Mouse (Mus musculus) forebrain, embryonic 11.5 days (tissue): Measurements from ENCODE around the gene Bicd2. TPM values are rescaled to one million over a fixed set of nuclear protein-coding genes. Genes with fewer than 3 reads are reported as not detected.
A peak's percentile ranks its signal among the peaks of the same experiment; 100 is the strongest.

Experiments used
- ATAC-seq: fragments of 200-750 bp; cut with Nextera tagmentation; replicated peaks from 2 replicates; pipeline ENCODE4 v1.8.0; 2017; ENCODE audit warnings: moderate TSS enrichment; ENCODE audit not compliant: low FRiP score
- DNase-seq: peaks from one replicate; pipeline ENCODE4 v3.0.0-alpha.2; 2017; ENCODE audit warnings: low spot score
- H3K27ac ChIP-seq: fragments of 300-500 bp; sonication (generic); 2 replicates; pipeline ENCODE4 v1.5.1; 2014; ENCODE audit warnings: low read depth, low read length
- H3K27me3 ChIP-seq: fragments of 300-500 bp; sonication (generic); 2 replicates; pipeline ENCODE4 v1.6.1; 2014; ENCODE audit warnings: mild to moderate bottlenecking, low read length, mixed read lengths; ENCODE audit not compliant: control insufficient read depth, insufficient read depth
- H3K36me3 ChIP-seq: fragments of 300-500 bp; sonication (generic); 2 replicates; pipeline ENCODE4 v1.6.1; 2014; ENCODE audit warnings: mild to moderate bottlenecking, low read length, moderate library complexity, mixed read lengths; ENCODE audit not compliant: control insufficient read depth, insufficient read depth
- H3K4me1 ChIP-seq: fragments of 300-500 bp; sonication (generic); replicated peaks from 2 replicates; pipeline ENCODE4 v1.6.1; 2014; ENCODE audit warnings: low read length, mixed read lengths; ENCODE audit not compliant: control insufficient read depth, insufficient read depth
- H3K4me2 ChIP-seq: fragments of 300-500 bp; sonication (generic); 2 replicates; pipeline ENCODE4 v1.6.1; 2014; ENCODE audit warnings: low read depth, mild to moderate bottlenecking, low read length, moderate library complexity, mixed read lengths; ENCODE audit not compliant: severe bottlenecking
- H3K4me3 ChIP-seq: fragments of 300-500 bp; sonication (generic); 2 replicates; pipeline ENCODE4 v1.5.1; 2014; ENCODE audit warnings: low read depth, low read length
- H3K9ac ChIP-seq: fragments of 300-500 bp; sonication (generic); 2 replicates; pipeline ENCODE4 v1.6.1; 2014; ENCODE audit warnings: low read length
- H3K9me3 ChIP-seq: fragments of 300-500 bp; sonication (generic); 2 replicates; pipeline ENCODE4 v1.6.1; 2016; ENCODE audit warnings: low read length, mixed read lengths; ENCODE audit not compliant: control insufficient read depth
- WGBS: fragments of 180-500 bp; shearing (Covaris S2); extraction: QIAGEN DNeasy Blood & Tissue Kit; methylation state at CpG from one replicate; pipeline ENCODE4 v1.1.7; 2014; 5-methylcytosine and 5-hydroxymethylcytosine counted together
- polyA plus RNA-seq: library from polyadenylated mRNA; unstranded; fragments of >200 nt; fragmentation: Nextera tagmentation; extraction: Ambion mirVana; gene quantifications from 2 replicates; pipeline ENCODE4 v1.2.1, GENCODE M21; 2014

Gene Bicd2
- polyA plus RNA-seq, 1 experiment from 2014 or later: 35.7 TPM

GRCm38 (mm10) chr13:49335077-49335982 lies 6.1 kb upstream of the Bicd2 start:
- H3K9ac ChIP-seq: no peak overlapping the region
- no peaks in the 10 kb centered on the region for H3K4me1 ChIP-seq
- WGBS: 90% methylated on average over 12 of the region's 12 CpGs
- no peak overlapping the region for H3K4me3 ChIP-seq
- DNase-seq (no peak), ATAC-seq (no peak)
- no peak overlapping the region for H3K4me2 ChIP-seq
- H3K27ac ChIP-seq: no peak overlapping the region
- H3K36me3 ChIP-seq: no peaks in the 10 kb centered on the region
- H3K9me3 ChIP-seq: no peaks in the 10 kb centered on the region
- no peaks in the 10 kb centered on the region for H3K27me3 ChIP-seq

- Histone ChIP-seq H3K36me3 (no peaks in the 10 kb centered on the region), H3K27me3 (no peaks in the 10 kb centered on the region), H3K4me1 (peaks cover 14% of the 10 kb centered on the region), H3K4me2 (no peak overlapping the region), H3K27ac (no peak overlapping the region), H3K4me3 (no peak overlapping the region), H3K9me3 (no peaks in the 10 kb centered on the region), H3K9ac (no peak overlapping the region)
- WGBS: 82% methylated on average over 7 of the region's 7 CpGs
- no peak for ATAC-seq
- no peak for DNase-seq
Observed at GRCm38 (mm10) chr13:49338893-49339546, 2.4 kb upstream of the Bicd2 start.

GRCm38 (mm10) chr13:49341831-49342722 lies 692 bp downstream of the Bicd2 start:
- H3K4me1 ChIP-seq: peaks cover 16% of the 10 kb centered on the region
- no peaks in the 10 kb centered on the region for H3K9me3 ChIP-seq
- peak overlapping the region; percentile 87 for H3K4me3 ChIP-seq
- H3K27me3 ChIP-seq: no peaks in the 10 kb centered on the region
- peak overlapping the region; percentile 91 for H3K9ac ChIP-seq
- DNase-seq (no peak), ATAC-seq (peak; percentile 42)
- H3K36me3 ChIP-seq: no peaks in the 10 kb centered on the region
- WGBS: 14% methylated on average over 25 of the region's 25 CpGs
- peak overlapping the region; percentile 77 for H3K4me2 ChIP-seq
- no peak overlapping the region for H3K27ac ChIP-seq

- H3K4me2 ChIP-seq: peak overlapping the region; percentile 77
- no peak overlapping the region for H3K27ac ChIP-seq
- ATAC-seq (no peak), DNase-seq (no peak)
- no peaks in the 10 kb centered on the region for H3K9me3 ChIP-seq
- H3K4me1 ChIP-seq: peaks cover 16% of the 10 kb centered on the region
- H3K4me3 ChIP-seq: peak overlapping the region; percentile 87
- no peaks in the 10 kb centered on the region for H3K27me3 ChIP-seq
- peak overlapping the region; percentile 91 for H3K9ac ChIP-seq
- no peaks in the 10 kb centered on the region for H3K36me3 ChIP-seq
Observed at GRCm38 (mm10) chr13:49342723-49343100, 1.3 kb downstream of the Bicd2 start.

- Histone ChIP-seq H3K9me3 (no peaks in the 10 kb centered on the region), H3K9ac (no peak overlapping the region), H3K4me1 (peaks cover 16% of the 10 kb centered on the region), H3K36me3 (no peaks in the 10 kb centered on the region), H3K4me2 (no peak overlapping the region), H3K4me3 (no peak overlapping the region), H3K27me3 (no peaks in the 10 kb centered on the region), H3K27ac (no peak overlapping the region)
- no peak for DNase-seq
- 87% methylated on average over 8 of the region's 8 CpGs for WGBS
- no peak for ATAC-seq
Observed at GRCm38 (mm10) chr13:49344567-49344966, 3.2 kb downstream of the Bicd2 start.

- no peak overlapping the region for H3K4me2 ChIP-seq
- no peaks in the 10 kb centered on the region for H3K9me3 ChIP-seq
- ATAC-seq (no peak), DNase-seq (no peak)
- no peaks in the 10 kb centered on the region for H3K36me3 ChIP-seq
- H3K9ac ChIP-seq: no peak overlapping the region
- no peaks in the 10 kb centered on the region for H3K27me3 ChIP-seq
- H3K27ac ChIP-seq: no peak overlapping the region
- H3K4me3 ChIP-seq: no peak overlapping the region
- H3K4me1 ChIP-seq: peaks cover 15% of the 10 kb centered on the region
- 77% methylated on average over 2 of the region's 2 CpGs for WGBS
Observed at GRCm38 (mm10) chr13:49345476-49345875, 4.1 kb downstream of the Bicd2 start.

- no peak for DNase-seq
- no peaks in the 10 kb centered on the region for H3K27me3 ChIP-seq
- no peak overlapping the region for H3K4me2 ChIP-seq
- no peak for ATAC-seq
- peaks cover 6% of the 10 kb centered on the region; the same call in 1 of the 2 replicates for H3K4me1 ChIP-seq
- H3K4me3 ChIP-seq: no peak overlapping the region
- H3K9ac ChIP-seq: no peak overlapping the region
- no peaks in the 10 kb centered on the region for H3K9me3 ChIP-seq
- no peak overlapping the region for H3K27ac ChIP-seq
- 87% methylated on average over 2 of the region's 2 CpGs for WGBS
- H3K36me3 ChIP-seq: no peaks in the 10 kb centered on the region
Observed at GRCm38 (mm10) chr13:49348522-49348921, 7.1 kb downstream of the Bicd2 start.

GRCm38 (mm10) chr13:49349335-49349734 lies 8.0 kb downstream of the Bicd2 start:
- Histone ChIP-seq H3K4me3 (no peak overlapping the region), H3K9ac (no peak overlapping the region), H3K27ac (no peak overlapping the region), H3K4me2 (no peak overlapping the region), H3K27me3 (no peaks in the 10 kb centered on the region), H3K4me1 (peaks cover 6% of the 10 kb centered on the region; the same call in 1 of the 2 replicates), H3K9me3 (no peaks in the 10 kb centered on the region), H3K36me3 (no peaks in the 10 kb centered on the region)
- 92% methylated on average over 4 of the region's 4 CpGs for WGBS
- ATAC-seq (no peak), DNase-seq (no peak)
